Mouse (Mus musculus) intestine, embryonic 14.5 days (tissue): ENCODE data around the gene Atg10. TPM values are rescaled to one million over a fixed set of nuclear protein-coding genes. Genes with fewer than 3 reads are reported as not detected.

Experiments
- ATAC-seq: fragments of 200-750 bp; cut with Nextera tagmentation; replicated peaks from 2 replicates; pipeline ENCODE4 v1.8.0; 2017; ENCODE audit warnings: low read depth, moderate number of reproducible peaks, moderate TSS enrichment, moderate library complexity; ENCODE audit not compliant: low FRiP score, low TSS enrichment
- DNase-seq: peaks from one replicate; pipeline ENCODE4 v3.0.0-alpha.2; 2018; ENCODE audit warnings: low spot score
- H3K27ac ChIP-seq: fragments of 300-500 bp; sonication (generic); 2 replicates; pipeline ENCODE4 v1.5.1; 2014; ENCODE audit warnings: low read depth, mild to moderate bottlenecking, control low read depth
- H3K27me3 ChIP-seq: fragments of 300-500 bp; sonication (generic); replicated peaks from 2 replicates; pipeline ENCODE4 v1.6.1; 2014; ENCODE audit warnings: low read length, control low read depth; ENCODE audit not compliant: control insufficient read depth, insufficient read depth
- H3K36me3 ChIP-seq: fragments of 300-500 bp; sonication (generic); 2 replicates; pipeline ENCODE4 v1.6.1; 2014; ENCODE audit warnings: low read length, control low read depth; ENCODE audit not compliant: control insufficient read depth, insufficient read depth
- H3K4me1 ChIP-seq: fragments of 300-500 bp; sonication (generic); replicated peaks from 2 replicates; pipeline ENCODE4 v1.6.1; 2014; ENCODE audit warnings: low read length, control low read depth, mixed read lengths; ENCODE audit not compliant: control insufficient read depth, insufficient read depth
- H3K4me2 ChIP-seq: fragments of 300-500 bp; sonication (generic); 2 replicates; pipeline ENCODE4 v1.6.1; 2014; ENCODE audit warnings: low read length
- H3K4me3 ChIP-seq: fragments of 300-500 bp; sonication (generic); 2 replicates; pipeline ENCODE4 v1.5.1; 2014; ENCODE audit warnings: low read depth, low read length, control low read depth, mixed read lengths
- H3K9ac ChIP-seq: fragments of 300-500 bp; sonication (generic); 2 replicates; pipeline ENCODE4 v1.6.1; 2014; ENCODE audit warnings: mild to moderate bottlenecking, low read length
- H3K9me3 ChIP-seq: fragments of 300-500 bp; sonication (generic); 2 replicates; pipeline ENCODE4 v1.6.1; 2016; ENCODE audit warnings: low read length, control low read depth; ENCODE audit not compliant: control insufficient read depth
- WGBS: fragments of 180-500 bp; shearing (Covaris S2); extraction: QIAGEN DNeasy Blood & Tissue Kit; methylation state at CpG from one replicate; pipeline ENCODE4 v1.1.7; 2014; 5-methylcytosine and 5-hydroxymethylcytosine counted together
- polyA plus RNA-seq: library from polyadenylated mRNA; unstranded; fragments of >200 nt; fragmentation: Nextera tagmentation; extraction: Ambion mirVana; gene quantifications from 2 replicates; pipeline ENCODE4 v1.2.1, GENCODE M21; 2014

The Atg10 gene
- polyA plus RNA-seq, 1 experiment from 2014 or later: 14.5 TPM

- Histone ChIP-seq H3K4me1 (no peaks in the 10 kb centered on the region), H3K4me3 (no peak overlapping the region), H3K4me2 (no peak overlapping the region), H3K36me3 (no peaks in the 10 kb centered on the region), H3K27ac (no peak overlapping the region), H3K27me3 (no peaks in the 10 kb centered on the region), H3K9ac (no peak overlapping the region), H3K9me3 (no peaks in the 10 kb centered on the region)
- WGBS: 93% methylated on average over 12 of the region's 12 CpGs
- ATAC-seq (no peak), DNase-seq (no peak)
Observed at GRCm38 (mm10) chr13:90896821-90897220, 326.9 kb downstream of the Atg10 start.

GRCm38 (mm10) chr13:90896098-90896497 lies 327.7 kb downstream of the Atg10 start:
- H3K9ac ChIP-seq: no peak overlapping the region
- DNase-seq: no peak
- ATAC-seq: no peak
- no peaks in the 10 kb centered on the region for H3K27me3 ChIP-seq
- no peak overlapping the region for H3K4me2 ChIP-seq
- H3K4me1 ChIP-seq: no peaks in the 10 kb centered on the region
- no peaks in the 10 kb centered on the region for H3K9me3 ChIP-seq
- 63% methylated on average over 2 of the region's 2 CpGs for WGBS
- H3K36me3 ChIP-seq: no peaks in the 10 kb centered on the region
- H3K27ac ChIP-seq: no peak overlapping the region
- no peak overlapping the region for H3K4me3 ChIP-seq

- no peaks in the 10 kb centered on the region for H3K36me3 ChIP-seq
- H3K9ac ChIP-seq: no peak overlapping the region
- WGBS: 89% methylated on average over 4 of the region's 4 CpGs
- DNase-seq (no peak), ATAC-seq (no peak)
- no peaks in the 10 kb centered on the region for H3K9me3 ChIP-seq
- no peak overlapping the region for H3K4me3 ChIP-seq
- no peaks in the 10 kb centered on the region for H3K4me1 ChIP-seq
- H3K27me3 ChIP-seq: no peaks in the 10 kb centered on the region
- no peak overlapping the region for H3K4me2 ChIP-seq
- H3K27ac ChIP-seq: no peak overlapping the region
Observed at GRCm38 (mm10) chr13:90894819-90895218, 328.9 kb downstream of the Atg10 start.

- H3K9ac ChIP-seq: no peak overlapping the region
- peaks cover 8% of the 10 kb centered on the region for H3K4me1 ChIP-seq
- H3K9me3 ChIP-seq: no peaks in the 10 kb centered on the region
- H3K27me3 ChIP-seq: no peaks in the 10 kb centered on the region
- ATAC-seq: no peak
- no peaks in the 10 kb centered on the region for H3K36me3 ChIP-seq
- WGBS: 82% methylated on average over 5 of the region's 5 CpGs
- H3K4me3 ChIP-seq: no peak overlapping the region
- no peak overlapping the region for H3K4me2 ChIP-seq
- no peak overlapping the region for H3K27ac ChIP-seq
- no peak for DNase-seq
Observed at GRCm38 (mm10) chr13:90890111-90890510, 333.7 kb downstream of the Atg10 start.

GRCm38 (mm10) chr13:90886568-90886983 lies 337.2 kb downstream of the Atg10 start:
- H3K4me3 ChIP-seq: peak overlapping the region; percentile 35
- H3K4me2 ChIP-seq: peak overlapping the region; percentile 67
- peak; percentile 61 for ATAC-seq
- under 1% methylated on average over 18 of the region's 18 CpGs for WGBS
- no peak overlapping the region for H3K9ac ChIP-seq
- no peaks in the 10 kb centered on the region for H3K36me3 ChIP-seq
- H3K27me3 ChIP-seq: no peaks in the 10 kb centered on the region
- DNase-seq: peak; percentile 85
- peaks cover 8% of the 10 kb centered on the region for H3K4me1 ChIP-seq
- no peak overlapping the region for H3K27ac ChIP-seq
- H3K9me3 ChIP-seq: no peaks in the 10 kb centered on the region

GRCm38 (mm10) chr13:90885856-90886532 lies 337.8 kb downstream of the Atg10 start:
- Histone ChIP-seq H3K9ac (no peak overlapping the region), H3K4me3 (peak overlapping the region; percentile 35)

More at GRCm38 (mm10) chr13:90885856-90886532, 337.8 kb downstream of the Atg10 start:
- H3K36me3 ChIP-seq: no peaks in the 10 kb centered on the region
- H3K4me2 ChIP-seq: peak overlapping the region; percentile 67
- H3K9me3 ChIP-seq: no peaks in the 10 kb centered on the region
- H3K27ac ChIP-seq: no peak overlapping the region
- no peaks in the 10 kb centered on the region for H3K27me3 ChIP-seq
- H3K4me1 ChIP-seq: peaks cover 8% of the 10 kb centered on the region
- DNase-seq: no peak
- peak; percentile 40; the same call in 1 of the 2 replicates for ATAC-seq
- 35% methylated on average over 13 of the region's 13 CpGs for WGBS

Other genes with a start within 250 kb of the Atg10 start
- gene Ssbp2, start 236.3 kb upstream of the Atg10 start, polyA plus RNA-seq: 110 and 128 TPM in 2 replicates